Mouse (Mus musculus): ENCODE measurements around the gene 2210016L21Rik. TPM values are rescaled to one million over a fixed set of nuclear protein-coding genes. Genes with fewer than 3 reads are reported as not detected.

The 2210016L21Rik gene
- total and polyA plus RNA-seq, 2 experiments from 2014 or later: 81.0 to 170 TPM

GRCm38 (mm10) chr5:114968651-114969050 lies 26.7 kb downstream of the 2210016L21Rik start:
- Histone ChIP-seq H3K9me3 (ENCODE audit: low read length) (no peaks in the 10 kb centered on the region), H3K4me3 (ENCODE audit: low read depth, low read length) (no peak overlapping the region), H3K4me2 (ENCODE audit: low read depth) (no peak overlapping the region), H3K27me3 (ENCODE audit: insufficient read depth, low read length) (no peaks in the 10 kb centered on the region), H3K9ac (no peak overlapping the region), H3K27ac (ENCODE audit: low read depth, low read length) (no peak overlapping the region), H3K4me1 (ENCODE audit: insufficient read depth) (no peaks in the 10 kb centered on the region), H3K36me3 (ENCODE audit: insufficient read depth) (no peaks in the 10 kb centered on the region)
- DNase-seq (no peak), ATAC-seq (no peak)
- TF ChIP-seq CTCF (IDR thresholded peaks at IDR 0.05; ENCODE audit: low read depth): no peak
- WGBS: 23% methylated on average over 7 of the region's 7 CpGs

GRCm38 (mm10) chr5:114969064-114969463 lies 27.1 kb downstream of the 2210016L21Rik start:
- Histone ChIP-seq H3K27me3 (ENCODE audit: insufficient read depth, low read length) (no peaks in the 10 kb centered on the region), H3K27ac (ENCODE audit: low read depth, low read length) (no peak overlapping the region), H3K4me3 (ENCODE audit: low read depth, low read length) (no peak overlapping the region), H3K9me3 (ENCODE audit: low read length) (no peaks in the 10 kb centered on the region), H3K4me2 (ENCODE audit: low read depth) (no peak overlapping the region), H3K4me1 (ENCODE audit: insufficient read depth) (no peaks in the 10 kb centered on the region), H3K36me3 (ENCODE audit: insufficient read depth) (no peaks in the 10 kb centered on the region), H3K9ac (no peak overlapping the region)
- DNase-seq (no peak), ATAC-seq (no peak)
- WGBS: 21% methylated on average over 4 of the region's 4 CpGs
- TF ChIP-seq CTCF (IDR thresholded peaks at IDR 0.05; ENCODE audit: low read depth): no peak

- no peak overlapping the region for H3K4me2 ChIP-seq (ENCODE audit: low read depth)
- DNase-seq: no peak
Measured at GRCm38 (mm10) chr5:114969609-114970215, 27.8 kb downstream of the 2210016L21Rik start.

GRCm38 (mm10) chr5:114970824-114971227 lies 28.9 kb downstream of the 2210016L21Rik start, which contains the start of gene Hnf1a:
Hnf1a (minus strand) TSS chr5:114971094.
- 86% methylated on average over 17 of the region's 17 CpGs for whole genome bisulfite sequencing

More at GRCm38 (mm10) chr5:114969609-114970215, 27.8 kb downstream of the 2210016L21Rik start:
- no peaks in the 10 kb centered on the region for H3K4me1 ChIP-seq (ENCODE audit: insufficient read depth)
- no peaks in the 10 kb centered on the region for H3K36me3 ChIP-seq (ENCODE audit: insufficient read depth)
- no peaks in the 10 kb centered on the region for H3K9me3 ChIP-seq (ENCODE audit: low read length)
- no peak overlapping the region for H3K9ac ChIP-seq
- no peak overlapping the region for H3K4me3 ChIP-seq (ENCODE audit: low read depth, low read length)
- no peaks in the 10 kb centered on the region for H3K27me3 ChIP-seq (ENCODE audit: insufficient read depth, low read length)
- 39% methylated on average over 13 of the region's 13 CpGs for whole genome bisulfite sequencing
- no peak for ATAC-seq
- no peak overlapping the region for H3K27ac ChIP-seq (ENCODE audit: low read depth, low read length)
- no peak for TF ChIP-seq CTCF (IDR thresholded peaks at IDR 0.05; ENCODE audit: low read depth)

GRCm38 (mm10) chr5:114972201-114972600 lies 30.2 kb downstream of the 2210016L21Rik start:
- Histone ChIP-seq H3K36me3 (ENCODE audit: insufficient read depth) (no peaks in the 10 kb centered on the region), H3K4me3 (ENCODE audit: low read depth, low read length) (no peak overlapping the region), H3K27ac (ENCODE audit: low read depth, low read length) (no peak overlapping the region), H3K27me3 (ENCODE audit: insufficient read depth, low read length) (no peaks in the 10 kb centered on the region), H3K4me2 (ENCODE audit: low read depth) (no peak overlapping the region), H3K9me3 (ENCODE audit: low read length) (no peaks in the 10 kb centered on the region), H3K9ac (no peak overlapping the region), H3K4me1 (ENCODE audit: insufficient read depth) (no peaks in the 10 kb centered on the region)
- DNase-seq: no peak
- no peak for ATAC-seq
- TF ChIP-seq CTCF (IDR thresholded peaks at IDR 0.05; ENCODE audit: low read depth): no peak
- WGBS: 84% methylated on average over 9 of the region's 9 CpGs

More at GRCm38 (mm10) chr5:114970824-114971227, 28.9 kb downstream of the 2210016L21Rik start, which contains the start of gene Hnf1a:
- Histone ChIP-seq H3K9me3 (ENCODE audit: low read length) (no peaks in the 10 kb centered on the region), H3K9ac (no peak within 1 kb of the TSS), H3K4me1 (ENCODE audit: insufficient read depth) (no peaks in the 10 kb centered on the region), H3K4me3 (ENCODE audit: low read depth, low read length) (no peak within 1 kb of the TSS), H3K4me2 (ENCODE audit: low read depth) (no peak within 1 kb of the TSS), H3K27ac (ENCODE audit: low read depth, low read length) (no peak within 1 kb of the TSS), H3K27me3 (ENCODE audit: insufficient read depth, low read length) (no peaks in the 10 kb centered on the region), H3K36me3 (ENCODE audit: insufficient read depth) (no peaks in the 10 kb centered on the region)
- TF ChIP-seq CTCF (IDR thresholded peaks at IDR 0.05; ENCODE audit: low read depth): no peak
- no peak for ATAC-seq
- DNase-seq: no peak

GRCm38 (mm10) chr5:114973131-114973530 lies 31.2 kb downstream of the 2210016L21Rik start:
- Histone ChIP-seq H3K9ac (no peak overlapping the region), H3K9me3 (ENCODE audit: low read length) (no peaks in the 10 kb centered on the region), H3K4me2 (ENCODE audit: low read depth) (no peak overlapping the region), H3K27ac (ENCODE audit: low read depth, low read length) (no peak overlapping the region), H3K36me3 (ENCODE audit: insufficient read depth) (no peaks in the 10 kb centered on the region), H3K4me3 (ENCODE audit: low read depth, low read length) (no peak overlapping the region), H3K27me3 (ENCODE audit: insufficient read depth, low read length) (no peaks in the 10 kb centered on the region), H3K4me1 (ENCODE audit: insufficient read depth) (no peaks in the 10 kb centered on the region)
- TF ChIP-seq CTCF (IDR thresholded peaks at IDR 0.05; ENCODE audit: low read depth): no peak
- ATAC-seq: no peak
- 81% methylated on average over 8 of the region's 8 CpGs for WGBS
- DNase-seq: no peak

- DNase-seq (no peak), ATAC-seq (no peak)
- Histone ChIP-seq H3K9ac (no peak overlapping the region), H3K27ac (ENCODE audit: low read depth, low read length) (no peak overlapping the region), H3K4me3 (ENCODE audit: low read depth, low read length) (no peak overlapping the region), H3K9me3 (ENCODE audit: low read length) (no peaks in the 10 kb centered on the region), H3K4me1 (ENCODE audit: insufficient read depth) (no peaks in the 10 kb centered on the region), H3K27me3 (ENCODE audit: insufficient read depth, low read length) (no peaks in the 10 kb centered on the region; the same call in 1 of the 2 replicates), H3K4me2 (ENCODE audit: low read depth) (no peak overlapping the region), H3K36me3 (ENCODE audit: insufficient read depth) (no peaks in the 10 kb centered on the region)
- TF ChIP-seq CTCF (IDR thresholded peaks at IDR 0.05; ENCODE audit: low read depth): no peak
Measured at GRCm38 (mm10) chr5:114976935-114977334, 35.0 kb downstream of the 2210016L21Rik start.

Data from forebrain, postnatal 0 days (tissue).